Comparison of ENCODE assay signal across 9 mouse cellular contexts in genomic region chr1:55028512-55029249, GRCm38 (mm10). TPM values are rescaled to one million over a fixed set of nuclear protein-coding genes. Genes with fewer than 3 reads are reported as not detected.
DNase-seq lines count a peak whose midpoint lies in the region; ATAC-seq and TF ChIP-seq lines count a peak whose summit lies in the region.
"Had no signal": no experiment of that assay in that cellular context is flagged by ENCODE, and none has a peak within 500 bp of the region (broad histone marks: within the 10 kb centered on the region; RNA-seq: fewer than 3 reads in every experiment).

No protein-coding gene starts in this region.

- H3K4me3 ChIP-seq in G1E (ENCODE audit: low read depth, low read length): peak overlapping the region; percentile 67
- peak overlapping the region; percentile 97 for H3K4me3 ChIP-seq in myocyte
- H3K4me3 ChIP-seq in midbrain, embryonic 11.5 days (ENCODE audit: low read depth, low read length): no peak overlapping the region
- H3K4me3 ChIP-seq: embryonic facial prominence, embryonic 12.5 days; midbrain, embryonic 12.5 days had no signal

- TF ChIP-seq POLR2A in myocyte (IDR thresholded peaks at IDR 0.05; ENCODE audit: insufficient read length, low read depth): no peak

- no peak overlapping the region for H3K27ac ChIP-seq in midbrain, embryonic 11.5 days (ENCODE audit: low read depth, low read length)
- H3K27ac ChIP-seq: embryonic facial prominence, embryonic 12.5 days; midbrain, embryonic 12.5 days had no signal

- TF ChIP-seq CTCF in G1E (IDR thresholded peaks at IDR 0.05; ENCODE audit: low read depth, low read length): no peak

- H3K36me3 ChIP-seq in G1E (replicated peaks) (peaks cover 6% of the 10 kb centered on the region), myocyte (ENCODE audit: control insufficient read depth, insufficient read depth) (no peaks in the 10 kb centered on the region)
- H3K36me3 ChIP-seq in midbrain, embryonic 11.5 days (ENCODE audit: control insufficient read depth, insufficient read depth, low read length): no peaks in the 10 kb centered on the region
- H3K36me3 ChIP-seq: embryonic facial prominence, embryonic 12.5 days; midbrain, embryonic 12.5 days had no signal

- no peak overlapping the region for H3K9ac ChIP-seq in midbrain, embryonic 11.5 days (ENCODE audit: low read length)
- H3K9ac ChIP-seq: embryonic facial prominence, embryonic 12.5 days; midbrain, embryonic 12.5 days had no signal

- H3K79me2 ChIP-seq in myocyte (ENCODE audit: control insufficient read depth, insufficient read depth): peaks cover 35% of the 10 kb centered on the region

- peaks cover 53% of the 10 kb centered on the region for H3K4me1 ChIP-seq in G1E (ENCODE audit: insufficient read depth, low read depth, low read length)
- no peaks in the 10 kb centered on the region; the same call in none of the 2 replicates for H3K4me1 ChIP-seq in midbrain, embryonic 11.5 days (ENCODE audit: control insufficient read depth, insufficient read depth, low read length)

- peak; percentile 70 for ATAC-seq in G1E (ENCODE audit: extremely low read depth, insufficient number of reproducible peaks, low FRiP score, poor library complexity, severe bottlenecking)
- ATAC-seq in inflammation-experienced regulatory T-cells, adult 6 months: peak; percentile 63
- ATAC-seq in midbrain, embryonic 11.5 days (ENCODE audit: low FRiP score): no peak

- peak; percentile 68 to 71 for DNase-seq in B cell, adult 2 months
- peak; percentile 68 for DNase-seq in G1E (ENCODE audit: low spot score)
- DNase-seq in urinary bladder, postnatal 25 days (ENCODE audit: low spot score): no peak
- DNase-seq in midbrain, embryonic 11.5 days (ENCODE audit: low spot score, missing footprints): no peak
- DNase-seq in ovary, postnatal 36 days (ENCODE audit: low spot score): no peak

- H3K27me3 ChIP-seq in G1E (ENCODE audit: insufficient read depth, low read length) (no peaks in the 10 kb centered on the region), myocyte (ENCODE audit: control insufficient read depth, insufficient read depth, insufficient read length) (no peaks in the 10 kb centered on the region)
- no peaks in the 10 kb centered on the region for H3K27me3 ChIP-seq in midbrain, embryonic 11.5 days (ENCODE audit: control insufficient read depth, insufficient read depth, low read length)
- H3K27me3 ChIP-seq: embryonic facial prominence, embryonic 12.5 days; midbrain, embryonic 12.5 days had no signal

- WGBS in midbrain, embryonic 11.5 days: 88% methylated on average over 11 of the region's 11 CpGs

- H3K9me3 ChIP-seq in G1E (replicated peaks): no peaks in the 10 kb centered on the region
- H3K9me3 ChIP-seq in midbrain, embryonic 11.5 days (ENCODE audit: control insufficient read depth, low read length): no peaks in the 10 kb centered on the region
- H3K9me3 ChIP-seq: embryonic facial prominence, embryonic 12.5 days; midbrain, embryonic 12.5 days had no signal

- H3ac ChIP-seq in myocyte (ENCODE audit: control insufficient read depth, insufficient read length): no peak overlapping the region

- no peak overlapping the region for H3K4me2 ChIP-seq in myocyte (ENCODE audit: low read depth)
- no peak overlapping the region for H3K4me2 ChIP-seq in midbrain, embryonic 11.5 days

TF ChIP-seq in myocyte, 11 proteins besides CTCF, POLR2A, EP300 and RAD21:
- no peak for TF ChIP-seq MYOG (IDR thresholded peaks at IDR 0.05; ENCODE audit: control insufficient read depth in 1 of 3, insufficient read depth in 1 of 3, insufficient read length in 2 of 3, low read depth in 2 of 3)
- no peak for TF ChIP-seq SRF (IDR thresholded peaks at IDR 0.05; ENCODE audit: control insufficient read depth, insufficient read length, low read depth)
- no peak for TF ChIP-seq POLR2AphosphoS2 (IDR thresholded peaks at IDR 0.05; ENCODE audit: insufficient read length, low read depth)
- TF ChIP-seq TCF12 (IDR thresholded peaks at IDR 0.05; ENCODE audit: insufficient read depth, poor library complexity, severe bottlenecking): no peak
- no peak for TF ChIP-seq USF1 (IDR thresholded peaks at IDR 0.05; ENCODE audit: low read depth)
- TF ChIP-seq MAX (IDR thresholded peaks at IDR 0.05; ENCODE audit: low read depth): no peak
- no peak for TF ChIP-seq MYOD1 (IDR thresholded peaks at IDR 0.05; ENCODE audit: control insufficient read depth in 1 of 3, insufficient read length in 2 of 3, low read depth in 2 of 3)
- no peak for TF ChIP-seq E2F4 (IDR thresholded peaks at IDR 0.05; ENCODE audit: insufficient read depth)
- TF ChIP-seq REST (IDR thresholded peaks at IDR 0.05; ENCODE audit: insufficient read depth, insufficient read length): no peak
- no peak for TF ChIP-seq CEBPB (IDR thresholded peaks at IDR 0.05; ENCODE audit: insufficient read depth, poor library complexity, severe bottlenecking)
- no peak for TF ChIP-seq TCF3 (IDR thresholded peaks at IDR 0.05; ENCODE audit: insufficient read length, low read depth)

RNA-seq across cellular contexts. Expression of gene Sf3b1, which starts 1.4 kb away (rescaled TPM):
- total RNA-seq in G1E (2014; fragmentation: Nextera tagmentation): 522 and 578 TPM in 2 replicates
- total RNA-seq in G1E (2017): 670 and 758 TPM in 2 replicates
- polyA plus RNA-seq in G1E (2012): 31.8 and 35.3 TPM in 2 replicates
- polyA plus RNA-seq in inflammation-experienced regulatory T-cells, adult 6 months (2017; shearing (Covaris generic)): 100 to 1,000 TPM; 408 to 502 (median 410) TPM
- 31.8 TPM for polyA plus RNA-seq in myocyte (2012; fragmentation: generic; extraction: Trizol)
- polyA plus RNA-seq in midbrain, embryonic 11.5 days (2014; fragmentation: Nextera tagmentation; extraction: Ambion mirVana): 365 and 366 TPM in 2 replicates

RNA-seq across cellular contexts. Expression of gene Coq10b, which starts 23.9 kb away (rescaled TPM):
- total RNA-seq in G1E (2014; fragmentation: Nextera tagmentation) (29.8 and 50.3 TPM in 2 replicates), G1E (2017) (36.2 and 48.2 TPM in 2 replicates)
- polyA plus RNA-seq in G1E (2012) (3.6 and 4.7 TPM in 2 replicates), myocyte (2012; fragmentation: generic; extraction: Trizol) (18.5 TPM)
- polyA plus RNA-seq in inflammation-experienced regulatory T-cells, adult 6 months (2017; shearing (Covaris generic)): 10 to 100 TPM; 14.6 to 22.7 (median 17.0) TPM
- 33.8 and 38.3 TPM in 2 replicates for polyA plus RNA-seq in midbrain, embryonic 11.5 days (2014; fragmentation: Nextera tagmentation; extraction: Ambion mirVana)

RNA-seq across cellular contexts. Expression of gene Hspe1, which starts 59.3 kb away (rescaled TPM):
- total RNA-seq in G1E (2014; fragmentation: Nextera tagmentation) (166 and 187 TPM in 2 replicates), G1E (2017) (638 and 797 TPM in 2 replicates)
- polyA plus RNA-seq in G1E (2012) (121 and 163 TPM in 2 replicates), myocyte (2012; fragmentation: generic; extraction: Trizol) (436 TPM)
- 100 to 1,000 TPM; 172 to 181 (median 174) TPM for polyA plus RNA-seq in inflammation-experienced regulatory T-cells, adult 6 months (2017; shearing (Covaris generic))
- 517 and 525 TPM in 2 replicates for polyA plus RNA-seq in midbrain, embryonic 11.5 days (2014; fragmentation: Nextera tagmentation; extraction: Ambion mirVana)

RNA-seq across cellular contexts. Expression of gene Hspd1, which starts 59.4 kb away (rescaled TPM):
- total RNA-seq in G1E (2014; fragmentation: Nextera tagmentation): 273 and 291 TPM in 2 replicates
- 690 and 812 TPM in 2 replicates for total RNA-seq in G1E (2017)
- 89.2 and 116 TPM in 2 replicates for polyA plus RNA-seq in G1E (2012)
- 100 to 1,000 TPM; 129 to 226 (median 154) TPM for polyA plus RNA-seq in inflammation-experienced regulatory T-cells, adult 6 months (2017; shearing (Covaris generic))
- 132 TPM for polyA plus RNA-seq in myocyte (2012; fragmentation: generic; extraction: Trizol)
- polyA plus RNA-seq in midbrain, embryonic 11.5 days (2014; fragmentation: Nextera tagmentation; extraction: Ambion mirVana): 409 and 425 TPM in 2 replicates

Comparison
In these comparisons a context has a peak if more than half of its experiments do, and no peak if none do; other contexts are left out.
1. DNase-seq: peak in B cell, adult 2 months (2 of 2) and G1E (single experiment); none in urinary bladder, postnatal 25 days (single experiment), midbrain, embryonic 11.5 days (single experiment) and ovary, postnatal 36 days (single experiment).
2. RNA of gene Sf3b1, which starts 1.4 kb away (polyA plus RNA-seq): 408 to 502 TPM in inflammation-experienced regulatory T-cells, adult 6 months and 365 to 366 TPM in midbrain, embryonic 11.5 days; 31.8 to 35.3 TPM in G1E and 31.8 TPM in myocyte (single experiment); every median in the first group is over 10 times any median in the second.